Comparison of ENCODE assay signal across 10 mouse cellular contexts in genomic region chr7:45415636-45416035, GRCm38 (mm10). TPM values are rescaled to one million over a fixed set of nuclear protein-coding genes. Genes with fewer than 3 reads are reported as not detected.
DNase-seq lines count a peak whose midpoint lies in the region; ATAC-seq and TF ChIP-seq lines count a peak whose summit lies in the region.
"Had no signal": no experiment of that assay in that cellular context is flagged by ENCODE, and none has a peak within 500 bp of the region (broad histone marks: within the 10 kb centered on the region; RNA-seq: fewer than 3 reads in every experiment).

No protein-coding gene starts in this region.

- no peak for ATAC-seq in forebrain, embryonic 12.5 days (ENCODE audit: low FRiP score)
- ATAC-seq in forebrain, embryonic 16.5 days, result no peak
- no peak for ATAC-seq in lung, embryonic 14.5 days (ENCODE audit: insufficient read depth)
- no peak for ATAC-seq in hindbrain, embryonic 14.5 days (ENCODE audit: low FRiP score)
- no peak for ATAC-seq in midbrain, postnatal 0 days (ENCODE audit: low FRiP score)

- H3K4me1 ChIP-seq in forebrain, embryonic 12.5 days, result peaks cover 18% of the 10 kb centered on the region
- H3K4me1 ChIP-seq in forebrain, embryonic 16.5 days (replicated peaks; ENCODE audit: control insufficient read depth, insufficient read depth, low read length), result peaks cover 8% of the 10 kb centered on the region
- H3K4me1 ChIP-seq in lung, embryonic 14.5 days (ENCODE audit: insufficient read depth), result peaks cover 17% of the 10 kb centered on the region; the same call in 1 of the 2 replicates
- H3K4me1 ChIP-seq in hindbrain, embryonic 14.5 days (replicated peaks; ENCODE audit: control insufficient read depth, insufficient read depth, low read length), result peaks cover 10% of the 10 kb centered on the region
- H3K4me1 ChIP-seq in midbrain, postnatal 0 days (ENCODE audit: insufficient read depth, low read length), result peaks cover 3% of the 10 kb centered on the region; the same call in 1 of the 2 replicates

- peaks cover 98% of the 10 kb centered on the region for H3K27me3 ChIP-seq in forebrain, embryonic 12.5 days
- peaks cover 72% of the 10 kb centered on the region for H3K27me3 ChIP-seq in forebrain, embryonic 16.5 days (replicated peaks; ENCODE audit: control insufficient read depth, insufficient read depth, low read length)
- H3K27me3 ChIP-seq in lung, embryonic 14.5 days (ENCODE audit: insufficient read depth, low read length), result peaks cover 66% of the 10 kb centered on the region
- peaks cover 99% of the 10 kb centered on the region for H3K27me3 ChIP-seq in hindbrain, embryonic 14.5 days (ENCODE audit: control insufficient read depth, insufficient read depth, low read length)
- peaks cover 88% of the 10 kb centered on the region for H3K27me3 ChIP-seq in midbrain, postnatal 0 days (ENCODE audit: insufficient read depth, low read length)

- TF ChIP-seq CTCF in lung, embryonic 14.5 days (IDR thresholded peaks at IDR 0.05; ENCODE audit: low read depth), result no peak
- no peak for TF ChIP-seq CTCF in midbrain, postnatal 0 days (IDR thresholded peaks at IDR 0.05)

- DNase-seq in lung, embryonic 14.5 days, result no peak
- no peak for DNase-seq in lung, postnatal 10 days
- no peak for DNase-seq in hindbrain, embryonic 14.5 days (ENCODE audit: low spot score)
- no peak for DNase-seq in midbrain, postnatal 0 days (ENCODE audit: low spot score)
- DNase-seq in embryo, embryonic 11 days, result no peak
- no peak for DNase-seq in urinary bladder, adult 2 months (ENCODE audit: low spot score)
- DNase-seq: cerebellum, adult 11-12 months had no signal

- peak overlapping the region; percentile 19; the same call in 1 of the 2 replicates for H3K4me3 ChIP-seq in forebrain, embryonic 12.5 days (replicated peaks)
- H3K4me3 ChIP-seq in forebrain, embryonic 16.5 days (replicated peaks; ENCODE audit: low read length), result no peak overlapping the region
- peak overlapping the region; percentile 15; the same call in 1 of the 2 replicates for H3K4me3 ChIP-seq in lung, embryonic 14.5 days (ENCODE audit: low read depth, low read length)
- H3K4me3 ChIP-seq in hindbrain, embryonic 14.5 days (replicated peaks; ENCODE audit: low read length), result no peak overlapping the region
- no peak overlapping the region; the same call in 1 of the 2 replicates for H3K4me3 ChIP-seq in midbrain, postnatal 0 days (ENCODE audit: low read depth, low read length)

- H3K4me2 ChIP-seq in forebrain, embryonic 12.5 days, result no peak overlapping the region
- H3K4me2 ChIP-seq in forebrain, embryonic 16.5 days (ENCODE audit: low read length), result no peak overlapping the region
- H3K4me2 ChIP-seq in lung, embryonic 14.5 days, result peak overlapping the region; percentile 48
- H3K4me2 ChIP-seq in hindbrain, embryonic 14.5 days (replicated peaks), result peak overlapping the region; percentile 10; the same call in 1 of the 2 replicates
- peak overlapping the region; percentile 26 for H3K4me2 ChIP-seq in midbrain, postnatal 0 days (ENCODE audit: low read depth, low read length, poor library complexity, severe bottlenecking)

- no peaks in the 10 kb centered on the region for H3K9me3 ChIP-seq in forebrain, embryonic 12.5 days
- H3K9me3 ChIP-seq in forebrain, embryonic 16.5 days (ENCODE audit: control insufficient read depth, low read length), result no peaks in the 10 kb centered on the region
- no peaks in the 10 kb centered on the region for H3K9me3 ChIP-seq in lung, embryonic 14.5 days (ENCODE audit: low read depth, low read length)
- H3K9me3 ChIP-seq in hindbrain, embryonic 14.5 days (ENCODE audit: control insufficient read depth, low read length), result no peaks in the 10 kb centered on the region
- no peaks in the 10 kb centered on the region for H3K9me3 ChIP-seq in midbrain, postnatal 0 days (ENCODE audit: low read length)

- no peak overlapping the region for H3K27ac ChIP-seq in forebrain, embryonic 12.5 days
- no peak overlapping the region for H3K27ac ChIP-seq in forebrain, embryonic 16.5 days (ENCODE audit: low read length)
- no peak overlapping the region for H3K27ac ChIP-seq in lung, embryonic 14.5 days (ENCODE audit: low read depth)
- no peak overlapping the region for H3K27ac ChIP-seq in hindbrain, embryonic 14.5 days
- no peak overlapping the region for H3K27ac ChIP-seq in midbrain, postnatal 0 days (ENCODE audit: low read depth, low read length)

- WGBS in forebrain, embryonic 12.5 days, result 13% methylated on average over 37 of the region's 37 CpGs
- 12% methylated on average over 37 of the region's 37 CpGs for WGBS in forebrain, embryonic 16.5 days
- WGBS in lung, embryonic 14.5 days, result 10% methylated on average over 37 of the region's 37 CpGs
- WGBS in hindbrain, embryonic 14.5 days, result 10% methylated on average over 37 of the region's 37 CpGs
- 9% methylated on average over 36 of the region's 37 CpGs for WGBS in midbrain, postnatal 0 days

- no peak overlapping the region for H3K9ac ChIP-seq in forebrain, embryonic 12.5 days
- no peak overlapping the region for H3K9ac ChIP-seq in forebrain, embryonic 16.5 days (replicated peaks; ENCODE audit: low read depth, low read length)
- peak overlapping the region; percentile 23; the same call in 1 of the 2 replicates for H3K9ac ChIP-seq in lung, embryonic 14.5 days
- H3K9ac ChIP-seq in hindbrain, embryonic 14.5 days, result no peak overlapping the region
- H3K9ac ChIP-seq in midbrain, postnatal 0 days (replicated peaks; ENCODE audit: low read length, poor library complexity, severe bottlenecking), result peak overlapping the region; percentile 33; the same call in 1 of the 2 replicates

- 0 out of 2 replicates have a peak, but pooled peaks cover 2% of the 10 kb centered on the region for H3K36me3 ChIP-seq in forebrain, embryonic 12.5 days (replicated peaks)
- H3K36me3 ChIP-seq in forebrain, embryonic 16.5 days (ENCODE audit: control insufficient read depth, insufficient read depth), result 0 out of 2 replicates have a peak, but pooled peaks cover under 1% of the 10 kb centered on the region
- H3K36me3 ChIP-seq in lung, embryonic 14.5 days (ENCODE audit: insufficient read depth), result peaks cover 2% of the 10 kb centered on the region; the same call in 1 of the 2 replicates
- peaks cover 6% of the 10 kb centered on the region; the same call in 1 of the 2 replicates for H3K36me3 ChIP-seq in hindbrain, embryonic 14.5 days (replicated peaks; ENCODE audit: control insufficient read depth, insufficient read depth)
- H3K36me3 ChIP-seq in midbrain, postnatal 0 days (ENCODE audit: insufficient read depth, low read length), result no peaks in the 10 kb centered on the region

RNA-seq across cellular contexts. Expression of gene Ntf5, which starts 2.1 kb away (rescaled TPM):
- polyA plus RNA-seq in forebrain, embryonic 12.5 days (2016; fragmentation: Nextera tagmentation; extraction: Ambion mirVana), result 0.32 and 0.65 TPM in 2 replicates
- 0.10 TPM in 1 of 2 replicates, not detected in the other for polyA plus RNA-seq in forebrain, embryonic 16.5 days (2015; fragmentation: Nextera tagmentation; extraction: Ambion mirVana)
- 1.9 and 2.2 TPM in 2 replicates for polyA plus RNA-seq in lung, embryonic 14.5 days (2014; fragmentation: Nextera tagmentation; extraction: Ambion mirVana)
- polyA plus RNA-seq in hindbrain, embryonic 14.5 days (2014; fragmentation: Nextera tagmentation; extraction: Ambion mirVana), result 0.13 TPM in 1 of 2 replicates, not detected in the other
- total RNA-seq in midbrain, postnatal 0 days (2014; rRNA removed), result 0.24 TPM in 1 of 2 replicates, not detected in the other
- not detected in 2 replicates for polyA plus RNA-seq in midbrain, postnatal 0 days (2015; fragmentation: Nextera tagmentation; extraction: Ambion mirVana)
- 2.9 and 4.2 TPM in 2 replicates for polyA plus RNA-seq in urinary bladder, adult 2 months (2012; rRNA removed)
- total RNA-seq: layer of hippocampus, adult 18-20 months had no signal

RNA-seq across cellular contexts. Expression of gene Lhb, which starts 5.0 kb away (rescaled TPM):
- polyA plus RNA-seq in forebrain, embryonic 12.5 days (2016; fragmentation: Nextera tagmentation; extraction: Ambion mirVana), result 0.50 TPM in 1 of 2 replicates, not detected in the other
- 0.44 and 0.65 TPM in 2 replicates for polyA plus RNA-seq in forebrain, embryonic 16.5 days (2015; fragmentation: Nextera tagmentation; extraction: Ambion mirVana)
- polyA plus RNA-seq in lung, embryonic 14.5 days (2014; fragmentation: Nextera tagmentation; extraction: Ambion mirVana), result not detected in 2 replicates
- 1.2 and 2.0 TPM in 2 replicates for polyA plus RNA-seq in hindbrain, embryonic 14.5 days (2014; fragmentation: Nextera tagmentation; extraction: Ambion mirVana)
- total RNA-seq in midbrain, postnatal 0 days (2014; rRNA removed), result 1.8 TPM in 1 of 2 replicates, not detected in the other
- 0.32 and 0.70 TPM in 2 replicates for polyA plus RNA-seq in midbrain, postnatal 0 days (2015; fragmentation: Nextera tagmentation; extraction: Ambion mirVana)
- polyA plus RNA-seq in urinary bladder, adult 2 months (2012; rRNA removed), result 0.14 TPM in 1 of 2 replicates, not detected in the other

RNA-seq across cellular contexts. Expression of gene Kcna7, which starts 10.2 kb away (rescaled TPM):
- not detected in 2 replicates for polyA plus RNA-seq in forebrain, embryonic 12.5 days (2016; fragmentation: Nextera tagmentation; extraction: Ambion mirVana)
- polyA plus RNA-seq in forebrain, embryonic 16.5 days (2015; fragmentation: Nextera tagmentation; extraction: Ambion mirVana), result not detected in 2 replicates
- polyA plus RNA-seq in lung, embryonic 14.5 days (2014; fragmentation: Nextera tagmentation; extraction: Ambion mirVana), result 0.08 TPM in 1 of 2 replicates, not detected in the other
- polyA plus RNA-seq in hindbrain, embryonic 14.5 days (2014; fragmentation: Nextera tagmentation; extraction: Ambion mirVana), result not detected in 2 replicates
- not detected in 2 replicates for total RNA-seq in midbrain, postnatal 0 days (2014; rRNA removed)
- 0.06 TPM in 1 of 2 replicates, not detected in the other for polyA plus RNA-seq in midbrain, postnatal 0 days (2015; fragmentation: Nextera tagmentation; extraction: Ambion mirVana)
- 0.03 and 0.07 TPM in 2 replicates for polyA plus RNA-seq in urinary bladder, adult 2 months (2012; rRNA removed)
- total RNA-seq: layer of hippocampus, adult 18-20 months had no signal

RNA-seq across cellular contexts. Expression of gene Gys1, which starts 19.0 kb away (rescaled TPM):
- 28.7 and 30.7 TPM in 2 replicates for polyA plus RNA-seq in forebrain, embryonic 12.5 days (2016; fragmentation: Nextera tagmentation; extraction: Ambion mirVana)
- polyA plus RNA-seq in forebrain, embryonic 16.5 days (2015; fragmentation: Nextera tagmentation; extraction: Ambion mirVana), result 19.9 and 21.6 TPM in 2 replicates
- polyA plus RNA-seq in lung, embryonic 14.5 days (2014; fragmentation: Nextera tagmentation; extraction: Ambion mirVana), result 35.7 and 36.0 TPM in 2 replicates
- 17.8 and 21.6 TPM in 2 replicates for polyA plus RNA-seq in hindbrain, embryonic 14.5 days (2014; fragmentation: Nextera tagmentation; extraction: Ambion mirVana)
- 11.5 and 19.7 TPM in 2 replicates for total RNA-seq in midbrain, postnatal 0 days (2014; rRNA removed)
- 12.0 and 12.2 TPM in 2 replicates for polyA plus RNA-seq in midbrain, postnatal 0 days (2015; fragmentation: Nextera tagmentation; extraction: Ambion mirVana)
- polyA plus RNA-seq in urinary bladder, adult 2 months (2012; rRNA removed), result 39.3 TPM in 2 replicates

RNA-seq across cellular contexts. Expression of gene Snrnp70, which starts 20.1 kb away (rescaled TPM):
- 313 and 314 TPM in 2 replicates for polyA plus RNA-seq in forebrain, embryonic 12.5 days (2016; fragmentation: Nextera tagmentation; extraction: Ambion mirVana)
- 206 and 215 TPM in 2 replicates for polyA plus RNA-seq in forebrain, embryonic 16.5 days (2015; fragmentation: Nextera tagmentation; extraction: Ambion mirVana)
- polyA plus RNA-seq in lung, embryonic 14.5 days (2014; fragmentation: Nextera tagmentation; extraction: Ambion mirVana), result 74.0 and 88.2 TPM in 2 replicates
- polyA plus RNA-seq in hindbrain, embryonic 14.5 days (2014; fragmentation: Nextera tagmentation; extraction: Ambion mirVana), result 61.4 and 72.3 TPM in 2 replicates
- 249 and 258 TPM in 2 replicates for total RNA-seq in midbrain, postnatal 0 days (2014; rRNA removed)
- polyA plus RNA-seq in midbrain, postnatal 0 days (2015; fragmentation: Nextera tagmentation; extraction: Ambion mirVana), result 108 and 131 TPM in 2 replicates
- 364 and 412 TPM in 2 replicates for polyA plus RNA-seq in urinary bladder, adult 2 months (2012; rRNA removed)

Comparison
In these comparisons a context has a peak if more than half of its experiments do, and no peak if none do; other contexts are left out.
1. H3K4me3 ChIP-seq: peak in forebrain, embryonic 12.5 days (single experiment) and lung, embryonic 14.5 days (single experiment); none in forebrain, embryonic 16.5 days (single experiment), hindbrain, embryonic 14.5 days (single experiment) and midbrain, postnatal 0 days (single experiment).
2. H3K4me2 ChIP-seq: peak in lung, embryonic 14.5 days (single experiment), hindbrain, embryonic 14.5 days (single experiment) and midbrain, postnatal 0 days (single experiment); none in forebrain, embryonic 12.5 days (single experiment) and forebrain, embryonic 16.5 days (single experiment).
3. H3K9ac ChIP-seq: peak in lung, embryonic 14.5 days (single experiment) and midbrain, postnatal 0 days (single experiment); none in forebrain, embryonic 12.5 days (single experiment), forebrain, embryonic 16.5 days (single experiment) and hindbrain, embryonic 14.5 days (single experiment).